Mouse (Mus musculus): ENCODE measurements around the gene D3Ertd254e. TPM values are rescaled to one million over a fixed set of nuclear protein-coding genes. Genes with fewer than 3 reads are reported as not detected.

The D3Ertd254e gene
- total and polyA plus RNA-seq, 3 experiments = 3.7 to 29.6 (median 5.4) TPM

DNA sequence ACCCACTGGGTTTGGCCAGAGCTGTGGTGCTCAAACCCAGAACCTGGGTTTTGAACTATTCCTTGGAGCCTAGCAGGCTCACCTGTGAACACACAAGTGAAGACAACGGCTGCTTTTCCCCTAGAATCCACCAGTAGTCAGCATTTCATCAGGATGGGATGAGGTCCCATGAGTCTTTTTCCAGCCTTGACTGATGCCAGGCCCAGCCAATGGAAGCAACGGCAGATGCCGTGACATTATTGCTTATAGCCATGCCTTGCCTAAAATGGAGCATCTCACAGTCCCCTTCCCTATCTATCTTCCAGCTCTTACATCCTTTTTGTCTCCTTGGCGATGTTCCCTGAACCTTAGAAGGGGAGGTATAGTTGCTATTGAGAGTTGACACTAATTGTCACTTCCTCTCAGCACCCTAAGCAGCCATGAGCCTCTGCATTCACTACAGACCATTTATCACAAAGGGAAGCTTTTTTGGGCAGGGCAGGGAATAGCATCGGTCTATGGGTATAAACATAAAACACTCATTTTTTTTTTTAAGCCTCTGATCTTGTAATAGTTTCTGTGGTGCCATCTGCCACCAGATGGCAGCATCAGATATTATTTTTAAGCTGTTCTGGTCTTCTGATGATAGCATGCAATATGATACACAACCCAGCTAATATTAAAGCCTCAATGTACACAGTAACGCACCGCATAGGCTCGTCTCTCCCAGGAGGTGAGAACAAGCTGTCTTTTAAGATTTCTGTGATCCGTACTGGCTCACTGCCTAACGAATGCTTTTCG is 59.1 kb downstream of the D3Ertd254e start:
- H3K9me3 ChIP-seq (replicated peaks; ENCODE audit: insufficient read depth, low read length) = no peaks in the 10 kb centered on the region
- H3K27ac ChIP-seq (ENCODE audit: control insufficient read depth, low read depth, low read length) = no peak overlapping the region
- H3K4me3 ChIP-seq (ENCODE audit: control insufficient read depth in 1 of 2, insufficient read depth in 1 of 2, low read depth in 2 of 2, low read length in 2 of 2) = no peak overlapping the region
- H3K79me2 ChIP-seq (ENCODE audit: control insufficient read depth, insufficient read depth, low read length, poor library complexity) = no peaks in the 10 kb centered on the region
- peaks cover 6 to 13% of the 10 kb centered on the region in 2 experiments; a peak in 3 of 4 replicates for H3K27me3 ChIP-seq (ENCODE audit: control insufficient read depth in 1 of 2, insufficient read depth in 2 of 2, low read length in 2 of 2)
- H3K36me3 ChIP-seq (ENCODE audit: control insufficient read depth in 1 of 2, insufficient read depth in 2 of 2, low read length in 2 of 2) = no peaks in the 10 kb centered on the region
- peak; percentile 65 for DNase-seq (ENCODE audit: low read depth, low spot score)
- no peaks in the 10 kb centered on the region for H3K4me1 ChIP-seq (ENCODE audit: control insufficient read depth in 1 of 2, insufficient read depth in 2 of 2, low read length in 2 of 2)
- TF ChIP-seq CHD1 (IDR thresholded peaks at IDR 0.05; ENCODE audit: low read depth, low read length) (no peak), NELFE (IDR thresholded peaks at IDR 0.05; ENCODE audit: low read depth, low read length) (no peak), ZNF384 (IDR thresholded peaks at IDR 0.05; ENCODE audit: low read depth, low read length) (peak; percentile 88), BHLHE40 (IDR thresholded peaks at IDR 0.05; ENCODE audit: borderline replicate concordance, low read depth, low read length) (no peak), ZC3H11A (IDR thresholded peaks at IDR 0.05; ENCODE audit: low read depth, low read length) (peak; percentile 89), CTCF (IDR thresholded peaks at IDR 0.05 in 2 of 3, conservative IDR thresholded peaks at IDR 0.05 in 1 of 3; ENCODE audit: control insufficient read depth in 1 of 3, insufficient read depth in 1 of 3, low read depth in 2 of 3, low read length in 3 of 3, poor library complexity in 1 of 3, severe bottlenecking in 1 of 3) (peak; percentile 16 to 84 (median 31); a peak in 4 of 6 replicates), ZMIZ1 (IDR thresholded peaks at IDR 0.05; ENCODE audit: low read depth, low read length) (no peak), RCOR1 (IDR thresholded peaks at IDR 0.05; ENCODE audit: low read depth, low read length) (no peak), SMC3 (IDR thresholded peaks at IDR 0.05; ENCODE audit: low read depth, low read length) (peak; percentile 96), HCFC1 (IDR thresholded peaks at IDR 0.05; ENCODE audit: low read depth, low read length) (0 out of 2 replicates have a peak, but pooled peaks have one; percentile 22), USF1 (IDR thresholded peaks at IDR 0.05; ENCODE audit: low read depth, low read length) (no peak), SIN3A (IDR thresholded peaks at IDR 0.05; ENCODE audit: low read length) (0 out of 2 replicates have a peak, but pooled peaks have one; percentile 41), MAFK (IDR thresholded peaks at IDR 0.05; ENCODE audit: borderline replicate concordance, low read depth, low read length) (no peak), POLR2A (IDR thresholded peaks at IDR 0.05; ENCODE audit: control insufficient read depth in 1 of 2, insufficient read depth in 1 of 2, low read depth in 1 of 2, low read length in 2 of 2, poor library complexity in 1 of 2) (no peak), RAD21 (IDR thresholded peaks at IDR 0.05; ENCODE audit: low read depth, low read length) (peak; percentile 81)
- H3K9ac ChIP-seq (ENCODE audit: control insufficient read depth, low read depth, low read length, poor library complexity, severe bottlenecking) = no peak overlapping the region

DNA sequence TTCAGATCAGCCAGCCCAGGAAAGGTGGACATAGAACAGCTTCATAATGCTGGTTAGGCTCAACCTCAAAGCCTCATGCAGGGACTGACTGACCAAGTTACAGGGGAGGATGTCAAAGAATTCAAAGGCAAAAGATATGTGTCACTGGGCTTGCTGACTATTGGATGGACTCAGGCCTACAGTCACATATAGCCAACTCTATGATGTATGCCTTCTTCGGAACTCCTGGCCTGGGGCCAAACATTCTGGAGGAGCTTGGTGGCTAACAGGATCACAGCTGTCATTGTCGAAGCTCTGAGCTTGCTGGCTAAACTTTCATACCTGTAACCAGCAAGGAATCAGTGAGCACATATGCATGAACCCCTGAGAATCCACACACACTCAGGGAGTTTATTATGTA is 60.1 kb downstream of the D3Ertd254e start:
- Histone ChIP-seq H3K36me3 (ENCODE audit: control insufficient read depth in 1 of 2, insufficient read depth in 2 of 2, low read length in 2 of 2) (no peaks in the 10 kb centered on the region), H3K9me3 (replicated peaks; ENCODE audit: insufficient read depth, low read length) (no peaks in the 10 kb centered on the region), H3K4me1 (ENCODE audit: control insufficient read depth in 1 of 2, insufficient read depth in 2 of 2, low read length in 2 of 2) (no peaks in the 10 kb centered on the region), H3K27me3 (ENCODE audit: control insufficient read depth in 1 of 2, insufficient read depth in 2 of 2, low read length in 2 of 2) (peaks cover 6 to 17% of the 10 kb centered on the region in 2 experiments; a peak in 3 of 4 replicates), H3K4me3 (ENCODE audit: control insufficient read depth in 1 of 2, insufficient read depth in 1 of 2, low read depth in 2 of 2, low read length in 2 of 2) (no peak overlapping the region), H3K79me2 (ENCODE audit: control insufficient read depth, insufficient read depth, low read length, poor library complexity) (no peaks in the 10 kb centered on the region), H3K27ac (ENCODE audit: control insufficient read depth, low read depth, low read length) (no peak overlapping the region), H3K9ac (ENCODE audit: control insufficient read depth, low read depth, low read length, poor library complexity, severe bottlenecking) (no peak overlapping the region)
- no peak for DNase-seq (ENCODE audit: low read depth, low spot score)
- TF ChIP-seq ZNF384 (IDR thresholded peaks at IDR 0.05; ENCODE audit: low read depth, low read length) (no peak), JUND (IDR thresholded peaks at IDR 0.05; ENCODE audit: low read depth, low read length) (no peak), USF1 (IDR thresholded peaks at IDR 0.05; ENCODE audit: low read depth, low read length) (no peak), ELF1 (IDR thresholded peaks at IDR 0.05; ENCODE audit: low read depth, low read length) (no peak), CHD1 (IDR thresholded peaks at IDR 0.05; ENCODE audit: low read depth, low read length) (no peak), GABPA (IDR thresholded peaks at IDR 0.05; ENCODE audit: low read depth, low read length) (no peak), POLR2A (IDR thresholded peaks at IDR 0.05; ENCODE audit: control insufficient read depth in 1 of 2, insufficient read depth in 1 of 2, low read depth in 1 of 2, low read length in 2 of 2, poor library complexity in 1 of 2) (no peak), ETS1 (IDR thresholded peaks at IDR 0.05; ENCODE audit: low read depth, low read length) (no peak), NELFE (IDR thresholded peaks at IDR 0.05; ENCODE audit: low read depth, low read length) (no peak), USF2 (IDR thresholded peaks at IDR 0.05; ENCODE audit: borderline replicate concordance in 1 of 2, insufficient read depth in 1 of 2, low read depth in 1 of 2, low read length in 2 of 2) (no peak)
